Mouse (Mus musculus) brain, embryonic 14.5 days (tissue): ENCODE data around the gene Prkag1. TPM values are rescaled to one million over a fixed set of nuclear protein-coding genes. Genes with fewer than 3 reads are reported as not detected.

Experiments
- DNase-seq: peaks from one replicate; pipeline ENCODE4 v3.0.0-alpha.2; 2011; ENCODE audit warnings: low read depth
- CTCF ChIP-seq: fragments of 200-500 bp; IDR thresholded peaks from 2 replicates; pipeline ENCODE4 v1.5.1; 2012; ENCODE audit warnings: inconsistent platforms, mild to moderate bottlenecking, moderate library complexity, borderline replicate concordance; ENCODE audit not compliant: insufficient read depth, insufficient read length; ENCODE audit errors: extremely low read depth
- POLR2A ChIP-seq: fragments of 200-500 bp; IDR thresholded peaks from 2 replicates; pipeline ENCODE4 v1.6.1; 2012; ENCODE audit warnings: mild to moderate bottlenecking, inconsistent platforms, borderline replicate concordance; ENCODE audit not compliant: poor library complexity, insufficient read depth, insufficient read length, severe bottlenecking; ENCODE audit errors: extremely low read depth
- polyA plus RNA-seq: library from polyadenylated mRNA; depleted of rRNA; stranded (reverse); fragments of >200 nt; gene quantifications from 2 replicates; pipeline ENCODE4 v1.2.3, GENCODE M21; 2012; rRNA removed

Gene Prkag1
- polyA plus RNA-seq, 1 experiment: 71.8 TPM

GRCm38 (mm10) chr15:98771813-98772425 lies 59.4 kb downstream of the Prkag1 start:
- TF ChIP-seq CTCF: no peak
- TF ChIP-seq POLR2A: no peak

DNA sequence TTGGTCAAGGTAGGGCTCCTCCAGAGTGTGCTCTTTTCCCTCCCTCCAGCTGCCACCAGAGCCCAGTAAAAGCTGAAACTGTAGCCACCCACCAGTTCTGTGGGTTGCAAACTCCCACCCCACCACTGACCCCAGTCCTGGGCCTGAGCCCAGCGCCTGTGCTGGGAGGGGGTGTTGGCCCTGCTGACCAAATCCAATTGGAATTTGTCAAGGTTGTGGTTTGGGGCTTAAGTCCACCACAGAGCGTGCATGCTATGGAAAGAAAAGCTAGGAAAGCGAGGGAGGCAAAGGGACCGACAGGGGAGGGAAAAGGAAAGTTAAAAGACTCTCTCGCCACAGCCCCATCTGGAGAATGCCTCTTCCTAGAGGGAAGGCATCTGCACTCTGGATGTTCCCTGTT lies 63.1 kb downstream of the Prkag1 start:
- no peak for DNase-seq
- TF ChIP-seq CTCF (no peak), POLR2A (no peak)

More at GRCm38 (mm10) chr15:98771813-98772425, 59.4 kb downstream of the Prkag1 start:
- DNase-seq: no peak

GRCm38 (mm10) chr15:98765929-98766328 lies 65.4 kb downstream of the Prkag1 start:
- no peak for DNase-seq
- TF ChIP-seq CTCF: no peak
- no peak for TF ChIP-seq POLR2A

Other genes with a start within 250 kb of the Prkag1 start
- gene Adcy6, start 221.4 kb downstream of the Prkag1 start, polyA plus RNA-seq: 38.3 and 50.2 TPM in 2 replicates
- gene Cacnb3, start 200.7 kb downstream of the Prkag1 start, polyA plus RNA-seq: 287 and 323 TPM in 2 replicates
- gene Ddx23, start 168.6 kb downstream of the Prkag1 start, polyA plus RNA-seq: 38.9 and 55.6 TPM in 2 replicates
- gene Rnd1, start 154.1 kb downstream of the Prkag1 start, polyA plus RNA-seq: 13.7 and 14.0 TPM in 2 replicates
- gene Ccdc65, start 123.3 kb downstream of the Prkag1 start, polyA plus RNA-seq: 1.7 and 3.2 TPM in 2 replicates
- 4.7 and 5.9 TPM in 2 replicates for gene Fkbp11, start 103.3 kb downstream of the Prkag1 start, polyA plus RNA-seq
- 119 and 156 TPM in 2 replicates for gene Arf3, start 68.3 kb downstream of the Prkag1 start, polyA plus RNA-seq
- gene Wnt10b, start 53.4 kb downstream of the Prkag1 start, polyA plus RNA-seq: 0.95 and 2.4 TPM in 2 replicates
- gene Wnt1, start 41.7 kb downstream of the Prkag1 start, polyA plus RNA-seq: 1.2 and 2.9 TPM in 2 replicates
- gene Ddn, start 22.0 kb downstream of the Prkag1 start, polyA plus RNA-seq: 1.8 and 2.2 TPM in 2 replicates
- gene Kmt2d, start 39.7 kb upstream of the Prkag1 start, polyA plus RNA-seq: 18.4 and 37.5 TPM in 2 replicates
- gene Rhebl1, start 63.0 kb upstream of the Prkag1 start, polyA plus RNA-seq: 24.6 and 40.8 TPM in 2 replicates
- gene Dhh, start 67.0 kb upstream of the Prkag1 start, polyA plus RNA-seq: 0.37 and 0.88 TPM in 2 replicates
- 106 and 176 TPM in 2 replicates for gene Lmbr1l, start 86.7 kb upstream of the Prkag1 start, polyA plus RNA-seq
- 2,160 and 2,864 TPM in 2 replicates for gene Tuba1b, start 103.0 kb upstream of the Prkag1 start, polyA plus RNA-seq
- gene Gm49450, start 122.0 kb upstream of the Prkag1 start, polyA plus RNA-seq: 136 and 183 TPM in 2 replicates
- 11,216 and 14,471 TPM in 2 replicates for gene Tuba1a, start 122.2 kb upstream of the Prkag1 start, polyA plus RNA-seq
- gene Tuba1c, start 198.4 kb upstream of the Prkag1 start, polyA plus RNA-seq: 62.6 and 100 TPM in 2 replicates
- gene Prph, start 223.7 kb upstream of the Prkag1 start, polyA plus RNA-seq: 14.0 and 47.0 TPM in 2 replicates
- gene Troap, start 243.1 kb upstream of the Prkag1 start, polyA plus RNA-seq: 12.1 and 27.9 TPM in 2 replicates